Mouse (Mus musculus) liver, adult 2 months (tissue): ENCODE measurements around the gene Alyref2. TPM values are rescaled to one million over a fixed set of nuclear protein-coding genes. Genes with fewer than 3 reads are reported as not detected.

Experiments used
- DNase-seq: peaks from one replicate; pipeline ENCODE4 v3.0.0-alpha.2; 2011; ENCODE audit warnings: low read depth, low spot score; ENCODE audit errors: extremely low read depth
- H3K27ac ChIP-seq: fragments of 200-500 bp; replicated peaks from 2 replicates; pipeline ENCODE4 v1.5.1; 2012; ENCODE audit warnings: low read depth, mild to moderate bottlenecking, control low read depth, inconsistent platforms, low read length; ENCODE audit not compliant: insufficient read depth
- H3K27me3 ChIP-seq: fragments of 200-500 bp; 2 replicates; pipeline ENCODE4 v1.6.1; 2012; ENCODE audit warnings: mild to moderate bottlenecking, moderate library complexity, low read length, inconsistent platforms; ENCODE audit not compliant: control insufficient read depth, insufficient read depth
- H3K36me3 ChIP-seq: fragments of 200-500 bp; 2 replicates; pipeline ENCODE4 v1.6.1; 2012; ENCODE audit warnings: low read length, inconsistent platforms; ENCODE audit not compliant: control insufficient read depth, insufficient read depth
- H3K4me1 ChIP-seq: fragments of 200-500 bp; 2 replicates; pipeline ENCODE4 v1.6.1; 2011; ENCODE audit warnings: low read length; ENCODE audit not compliant: control insufficient read depth, insufficient read depth
- H3K4me3 ChIP-seq: fragments of 200-500 bp; 2 replicates; pipeline ENCODE4 v1.5.1; 2011; ENCODE audit warnings: low read depth, mild to moderate bottlenecking, control low read depth, low read length, moderate library complexity; ENCODE audit not compliant: insufficient read depth
- H3K79me2 ChIP-seq: fragments of 200-500 bp; 2 replicates; pipeline ENCODE4 v1.6.1; 2012; ENCODE audit warnings: inconsistent platforms, mild to moderate bottlenecking, low read length, moderate library complexity; ENCODE audit not compliant: control insufficient read depth, insufficient read depth
- H3K9ac ChIP-seq: fragments of 200-500 bp; 2 replicates; pipeline ENCODE4 v1.6.1; 2012; ENCODE audit warnings: low read depth, mild to moderate bottlenecking, control low read depth, inconsistent platforms, low read length
- CTCF ChIP-seq: fragments of 200-500 bp; IDR thresholded peaks from 2 replicates; pipeline ENCODE4 v1.5.1; 2011; ENCODE audit warnings: low read depth, low read length, control low read depth
- POLR2A ChIP-seq: fragments of 200-500 bp; IDR thresholded peaks from 2 replicates; pipeline ENCODE4 v1.6.1; 2011; ENCODE audit warnings: low read length, control low read depth; ENCODE audit not compliant: insufficient read depth; ENCODE audit errors: extremely low read depth
- WGBS: fragments of 180-500 bp; shearing (Covaris S2); methylation state at CpG from one replicate; pipeline ENCODE4 v1.1.7; 2018; 5-methylcytosine and 5-hydroxymethylcytosine counted together
- polyA plus RNA-seq: library from polyadenylated mRNA; depleted of rRNA; stranded (reverse); fragments of >200 nt; gene quantifications from 2 replicates; pipeline ENCODE4 v1.2.3, GENCODE M21; 2012
- total RNA-seq: library from RNA; depleted of rRNA; stranded (reverse); fragments of >200 nt; gene quantifications from 2 replicates; pipeline ENCODE4 v1.2.3, GENCODE M21; 2014

Alyref2 gene
- total and polyA plus RNA-seq, 2 experiments = 3.2 to 5.5 TPM

GRCm38 (mm10) chr1:171473506-171473905 lies 29.8 kb upstream of the Alyref2 start:
- DNase-seq = no peak
- Histone ChIP-seq H3K27me3 (no peaks in the 10 kb centered on the region), H3K79me2 (no peaks in the 10 kb centered on the region), H3K27ac (no peak overlapping the region), H3K36me3 (no peaks in the 10 kb centered on the region), H3K4me1 (no peaks in the 10 kb centered on the region), H3K4me3 (no peak overlapping the region), H3K9ac (no peak overlapping the region)
- WGBS = 74% methylated on average over 4 of the region's 4 CpGs
- TF ChIP-seq CTCF (no peak), POLR2A (no peak)

- no peak for DNase-seq
Observed at GRCm38 (mm10) chr1:171473920-171474640, 29.2 kb upstream of the Alyref2 start.

GRCm38 (mm10) chr1:171477123-171477522 lies 26.2 kb upstream of the Alyref2 start:
- WGBS = 79% methylated on average over 8 of the region's 8 CpGs
- Histone ChIP-seq H3K27me3 (no peaks in the 10 kb centered on the region), H3K4me3 (no peak overlapping the region), H3K4me1 (no peaks in the 10 kb centered on the region), H3K27ac (no peak overlapping the region), H3K79me2 (no peaks in the 10 kb centered on the region), H3K9ac (no peak overlapping the region), H3K36me3 (no peaks in the 10 kb centered on the region)
- TF ChIP-seq POLR2A (no peak), CTCF (no peak)
- DNase-seq = no peak

More at GRCm38 (mm10) chr1:171473920-171474640, 29.2 kb upstream of the Alyref2 start:
- no peak overlapping the region for H3K4me3 ChIP-seq
- 70% methylated on average over 9 of the region's 9 CpGs for WGBS
- no peaks in the 10 kb centered on the region for H3K4me1 ChIP-seq
- H3K9ac ChIP-seq = no peak overlapping the region
- no peaks in the 10 kb centered on the region for H3K36me3 ChIP-seq
- no peak overlapping the region for H3K27ac ChIP-seq
- no peaks in the 10 kb centered on the region for H3K27me3 ChIP-seq
- TF ChIP-seq CTCF (no peak), POLR2A (no peak)
- no peaks in the 10 kb centered on the region for H3K79me2 ChIP-seq

- Histone ChIP-seq H3K79me2 (no peaks in the 10 kb centered on the region), H3K4me3 (peak overlapping the region; percentile 26; the same call in 1 of the 2 replicates), H3K9ac (no peak overlapping the region), H3K27me3 (no peaks in the 10 kb centered on the region), H3K36me3 (no peaks in the 10 kb centered on the region), H3K4me1 (no peaks in the 10 kb centered on the region), H3K27ac (no peak overlapping the region)
- 63% methylated on average over 27 of the region's 27 CpGs for WGBS
- TF ChIP-seq POLR2A = no peak
- TF ChIP-seq CTCF = no peak
- no peak for DNase-seq
Observed at GRCm38 (mm10) chr1:171477758-171478545, 25.3 kb upstream of the Alyref2 start.

GRCm38 (mm10) chr1:171478968-171479367 lies 24.3 kb upstream of the Alyref2 start:
- no peak overlapping the region for H3K9ac ChIP-seq
- H3K4me1 ChIP-seq = no peaks in the 10 kb centered on the region
- no peaks in the 10 kb centered on the region for H3K36me3 ChIP-seq
- DNase-seq = peak; percentile 58
- no peak overlapping the region for H3K4me3 ChIP-seq
- WGBS = 42% methylated on average over 2 of the region's 2 CpGs
- no peaks in the 10 kb centered on the region for H3K27me3 ChIP-seq
- H3K79me2 ChIP-seq = no peaks in the 10 kb centered on the region
- no peak overlapping the region for H3K27ac ChIP-seq
- TF ChIP-seq CTCF (peak; percentile 70), POLR2A (no peak)
